In the genomic region with DNA sequence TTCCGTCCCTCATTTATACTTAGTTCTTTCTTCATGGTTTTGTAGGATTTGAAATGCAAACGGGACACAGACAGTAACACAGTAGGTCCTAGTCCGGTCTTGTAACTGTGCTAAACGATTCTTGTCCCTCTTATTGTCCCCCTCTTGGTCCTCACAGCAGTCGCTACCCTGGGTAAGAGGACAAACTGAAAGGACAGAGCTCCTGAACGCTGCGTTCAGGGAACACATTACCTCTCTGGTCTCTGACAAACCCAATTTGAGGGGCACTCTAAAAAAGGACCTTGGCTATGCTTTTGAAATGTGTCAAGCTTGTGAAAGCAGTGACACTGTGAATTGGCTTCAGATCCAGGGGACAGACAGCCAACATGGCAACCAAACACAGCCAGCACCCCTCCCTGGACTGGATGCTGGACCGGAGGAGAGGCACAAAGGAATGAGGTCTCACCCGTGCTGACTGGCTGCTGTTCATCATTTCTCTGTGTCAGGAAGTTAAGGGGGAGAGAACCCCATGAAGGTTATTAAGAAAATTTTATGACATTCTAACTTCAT, we compare ENCODE assay signal across 11 mouse cellular contexts. TPM values are rescaled to one million over a fixed set of nuclear protein-coding genes. Genes with fewer than 3 reads are reported as not detected.
A peak's percentile ranks its signal among the peaks of the same experiment; 100 is the strongest.
DNase-seq lines count a peak whose midpoint lies in the region; ATAC-seq lines count a peak whose summit lies in the region.
"Had no signal": no experiment of that assay in that cellular context is flagged by ENCODE, and none has a peak within 500 bp of the region (broad histone marks: within the 10 kb centered on the region; RNA-seq: fewer than 3 reads in every experiment).

No protein-coding gene starts in this region.

- ATAC-seq in forebrain, embryonic 15.5 days (replicated peaks): peak; percentile 59
- no peak for ATAC-seq in forebrain, embryonic 11.5 days (replicated peaks; ENCODE audit: low FRiP score)
- ATAC-seq in forebrain, embryonic 16.5 days: peak; percentile 58
- ATAC-seq in intestine, embryonic 16.5 days: no peak

- no peak overlapping the region for H3K4me3 ChIP-seq in forebrain, embryonic 15.5 days
- H3K4me3 ChIP-seq in forebrain, embryonic 11.5 days (ENCODE audit: low read depth, low read length): no peak overlapping the region
- H3K4me3 ChIP-seq in forebrain, embryonic 16.5 days (replicated peaks; ENCODE audit: low read length): no peak overlapping the region
- H3K4me3 ChIP-seq in intestine, embryonic 16.5 days (ENCODE audit: low read length): no peak overlapping the region
- H3K4me3 ChIP-seq: embryonic facial prominence, embryonic 13.5 days had no signal

- H3K27me3 ChIP-seq in forebrain, embryonic 15.5 days: no peaks in the 10 kb centered on the region
- no peaks in the 10 kb centered on the region for H3K27me3 ChIP-seq in forebrain, embryonic 11.5 days (ENCODE audit: control insufficient read depth, insufficient read depth, low read length)
- H3K27me3 ChIP-seq in forebrain, embryonic 16.5 days (replicated peaks; ENCODE audit: control insufficient read depth, insufficient read depth, low read length): no peaks in the 10 kb centered on the region
- no peaks in the 10 kb centered on the region for H3K27me3 ChIP-seq in intestine, embryonic 16.5 days (replicated peaks; ENCODE audit: control insufficient read depth, insufficient read depth, low read length)
- H3K27me3 ChIP-seq: embryonic facial prominence, embryonic 13.5 days had no signal

- no peak for DNase-seq in forebrain, embryonic 11.5 days (ENCODE audit: low spot score)
- peak; percentile 34 for DNase-seq in left cerebral cortex, postnatal 4 days
- no peak for DNase-seq in left cerebral cortex, adult 11 months (ENCODE audit: low spot score)
- peak; percentile 28 to 44 for DNase-seq in layer of hippocampus, postnatal 36 days
- no peak for DNase-seq in kidney, postnatal 4 days
- DNase-seq: lung, adult 2 months; thymus, postnatal 25 days had no signal

- H3K9me3 ChIP-seq in forebrain, embryonic 15.5 days: no peaks in the 10 kb centered on the region
- no peaks in the 10 kb centered on the region for H3K9me3 ChIP-seq in forebrain, embryonic 11.5 days (ENCODE audit: control insufficient read depth, low read length)
- no peaks in the 10 kb centered on the region for H3K9me3 ChIP-seq in forebrain, embryonic 16.5 days (ENCODE audit: control insufficient read depth, low read length)
- H3K9me3 ChIP-seq in intestine, embryonic 16.5 days (ENCODE audit: control insufficient read depth, low read length): no peaks in the 10 kb centered on the region
- H3K9me3 ChIP-seq: embryonic facial prominence, embryonic 13.5 days had no signal

- intact Hi-C loops in left cerebral cortex, postnatal 4 days (cut with DNase I): no loop called here

- H3K27ac ChIP-seq in forebrain, embryonic 15.5 days (replicated peaks): peak overlapping the region; percentile 68
- H3K27ac ChIP-seq in forebrain, embryonic 11.5 days (ENCODE audit: low read depth, low read length): no peak overlapping the region
- peak overlapping the region; percentile 66 for H3K27ac ChIP-seq in forebrain, embryonic 16.5 days (ENCODE audit: low read length)
- H3K27ac ChIP-seq in intestine, embryonic 16.5 days (ENCODE audit: low read length): no peak overlapping the region
- H3K27ac ChIP-seq: embryonic facial prominence, embryonic 13.5 days had no signal

- 38% methylated on average over 9 of the region's 9 CpGs for WGBS in forebrain, embryonic 15.5 days
- 77% methylated on average over 9 of the region's 9 CpGs for WGBS in forebrain, embryonic 11.5 days
- WGBS in forebrain, embryonic 16.5 days: 37% methylated on average over 9 of the region's 9 CpGs
- WGBS in intestine, embryonic 16.5 days: 79% methylated on average over 9 of the region's 9 CpGs

- H3K4me1 ChIP-seq in forebrain, embryonic 15.5 days: peaks cover 16% of the 10 kb centered on the region
- H3K4me1 ChIP-seq in forebrain, embryonic 11.5 days (replicated peaks; ENCODE audit: control insufficient read depth, insufficient read depth, low read length): peaks cover 3% of the 10 kb centered on the region; the same call in 1 of the 2 replicates
- H3K4me1 ChIP-seq in forebrain, embryonic 16.5 days (replicated peaks; ENCODE audit: control insufficient read depth, insufficient read depth, low read length): peaks cover 14% of the 10 kb centered on the region
- H3K4me1 ChIP-seq in intestine, embryonic 16.5 days (ENCODE audit: control insufficient read depth, insufficient read depth, low read length): no peaks in the 10 kb centered on the region

- H3K36me3 ChIP-seq in forebrain, embryonic 15.5 days: no peaks in the 10 kb centered on the region
- no peaks in the 10 kb centered on the region for H3K36me3 ChIP-seq in forebrain, embryonic 11.5 days (ENCODE audit: control insufficient read depth, insufficient read depth, low read length)
- H3K36me3 ChIP-seq in forebrain, embryonic 16.5 days (ENCODE audit: control insufficient read depth, insufficient read depth): no peaks in the 10 kb centered on the region
- H3K36me3 ChIP-seq in intestine, embryonic 16.5 days (ENCODE audit: control insufficient read depth, insufficient read depth, low read length): no peaks in the 10 kb centered on the region
- H3K36me3 ChIP-seq: embryonic facial prominence, embryonic 13.5 days had no signal

- no peak overlapping the region for H3K9ac ChIP-seq in forebrain, embryonic 15.5 days (replicated peaks)
- H3K9ac ChIP-seq in forebrain, embryonic 11.5 days (ENCODE audit: low read length): no peak overlapping the region
- H3K9ac ChIP-seq in forebrain, embryonic 16.5 days (replicated peaks; ENCODE audit: low read depth, low read length): no peak overlapping the region
- H3K9ac ChIP-seq in intestine, embryonic 16.5 days (ENCODE audit: low read depth, low read length): no peak overlapping the region
- H3K9ac ChIP-seq: embryonic facial prominence, embryonic 13.5 days had no signal

- H3K4me2 ChIP-seq in forebrain, embryonic 15.5 days (replicated peaks): peak overlapping the region; percentile 19
- no peak overlapping the region for H3K4me2 ChIP-seq in forebrain, embryonic 11.5 days (ENCODE audit: low read depth, low read length, severe bottlenecking)
- peak overlapping the region; percentile 17 for H3K4me2 ChIP-seq in forebrain, embryonic 16.5 days (ENCODE audit: low read length)
- H3K4me2 ChIP-seq in intestine, embryonic 16.5 days (ENCODE audit: low read depth, low read length): no peak overlapping the region
- H3K4me2 ChIP-seq: embryonic facial prominence, embryonic 13.5 days had no signal

RNA-seq across cellular contexts. Expression of gene Tnik, which starts 37.6 kb away (rescaled TPM):
- 91.9 and 97.8 TPM in 2 replicates for polyA plus RNA-seq in forebrain, embryonic 15.5 days (2015; fragmentation: Nextera tagmentation; extraction: Ambion mirVana)
- polyA plus RNA-seq in forebrain, embryonic 11.5 days (2014; fragmentation: Nextera tagmentation; extraction: Ambion mirVana): 21.7 and 26.2 TPM in 2 replicates
- 100 to 1,000 TPM; 232 to 233 TPM for total RNA-seq in left cerebral cortex, postnatal 4 days (2021)
- polyA plus RNA-seq in forebrain, embryonic 16.5 days (2015; fragmentation: Nextera tagmentation; extraction: Ambion mirVana): 90.9 and 111 TPM in 2 replicates
- 100 to 1,000 TPM; 197 to 209 TPM for total RNA-seq in layer of hippocampus, postnatal 36 days (2021)
- polyA plus RNA-seq in intestine, embryonic 16.5 days (2015; fragmentation: Nextera tagmentation; extraction: Ambion mirVana): 11.5 and 12.5 TPM in 2 replicates

Comparison
In these comparisons a context has a peak if more than half of its experiments do, and no peak if none do; other contexts are left out.
1. ATAC-seq: peak in forebrain, embryonic 15.5 days (single experiment) and forebrain, embryonic 16.5 days (single experiment); none in forebrain, embryonic 11.5 days (single experiment) and intestine, embryonic 16.5 days (single experiment).
2. H3K27ac ChIP-seq: peak in forebrain, embryonic 15.5 days (single experiment) and forebrain, embryonic 16.5 days (single experiment); none in forebrain, embryonic 11.5 days (single experiment) and intestine, embryonic 16.5 days (single experiment).
3. H3K4me2 ChIP-seq: peak in forebrain, embryonic 15.5 days (single experiment) and forebrain, embryonic 16.5 days (single experiment); none in forebrain, embryonic 11.5 days (single experiment) and intestine, embryonic 16.5 days (single experiment).
4. DNase-seq: peak in left cerebral cortex, postnatal 4 days (single experiment) and layer of hippocampus, postnatal 36 days (2 of 2); none in forebrain, embryonic 11.5 days (single experiment), left cerebral cortex, adult 11 months (single experiment) and kidney, postnatal 4 days (0 of 2).